Mouse (Mus musculus): ENCODE measurements around the gene Vti1b.

Vti1b gene

GRCm38 (mm10) chr12:79138999-79139398 is 33.5 kb downstream of the Vti1b start:
- no peak for DNase-seq (ENCODE audit: low spot score in 2 of 2)

GRCm38 (mm10) chr12:79136949-79137348 is 35.5 kb downstream of the Vti1b start:
- DNase-seq (ENCODE audit: low spot score in 2 of 2): no peak

GRCm38 (mm10) chr12:79135105-79135504 is 37.4 kb downstream of the Vti1b start:
- no peak for DNase-seq (ENCODE audit: low spot score in 2 of 2)

GRCm38 (mm10) chr12:79134676-79135075 is 37.8 kb downstream of the Vti1b start:
- no peak for DNase-seq (ENCODE audit: low spot score in 2 of 2)

- DNase-seq (ENCODE audit: low spot score in 2 of 2): no peak
Observed at GRCm38 (mm10) chr12:79131706-79132460, 40.6 kb downstream of the Vti1b start.

GRCm38 (mm10) chr12:79131178-79131675 is 41.2 kb downstream of the Vti1b start:
- no peak for DNase-seq (ENCODE audit: low spot score in 2 of 2)

GRCm38 (mm10) chr12:79130299-79131177 is 41.9 kb downstream of the Vti1b start, which contains the start of gene Arg2:
Gene Arg2, plus strand, starts transcription at chr12:79130777.
- peak; percentile 60 to 74 for DNase-seq (ENCODE audit: low spot score in 2 of 2)

- no peak for DNase-seq (ENCODE audit: low spot score in 2 of 2)
Observed at GRCm38 (mm10) chr12:79122820-79123219, 49.6 kb downstream of the Vti1b start.

GRCm38 (mm10) chr12:79118991-79119390 is 53.5 kb downstream of the Vti1b start:
- no peak for DNase-seq (ENCODE audit: low spot score in 2 of 2)
